8 mouse cellular contexts compared by ENCODE assay signal in genomic region chrX:162759251-162760114, GRCm38 (mm10). TPM values are rescaled to one million over a fixed set of nuclear protein-coding genes. Genes with fewer than 3 reads are reported as not detected.
A peak's percentile ranks its signal among the peaks of the same experiment; 100 is the strongest.
DNase-seq lines count a peak whose midpoint lies in the region; ATAC-seq and TF ChIP-seq lines count a peak whose summit lies in the region.

No protein-coding gene starts in this region.

- no peaks in the 10 kb centered on the region for H3K27me3 ChIP-seq in limb, embryonic 14.5 days (ENCODE audit: control insufficient read depth, insufficient read depth, low read length)
- H3K27me3 ChIP-seq in midbrain, embryonic 16.5 days (ENCODE audit: control insufficient read depth, insufficient read depth, low read depth, low read length): no peaks in the 10 kb centered on the region
- no peaks in the 10 kb centered on the region for H3K27me3 ChIP-seq in thymus, adult 2 months (ENCODE audit: control insufficient read depth, insufficient read depth, low read length)

- ATAC-seq in limb, embryonic 14.5 days (ENCODE audit: low FRiP score, low read depth): no peak
- peak; percentile 15; the same call in 1 of the 2 replicates for ATAC-seq in midbrain, embryonic 16.5 days

- peak overlapping the region; percentile 92 for H3K4me3 ChIP-seq in gastrocnemius, adult 2 months
- H3K4me3 ChIP-seq in limb, embryonic 14.5 days (replicated peaks; ENCODE audit: low read length): peak overlapping the region; percentile 60
- H3K4me3 ChIP-seq in midbrain, embryonic 16.5 days (ENCODE audit: low read depth, low read length): peak overlapping the region; percentile 40
- peak overlapping the region; percentile 51 for H3K4me3 ChIP-seq in thymus, adult 2 months (ENCODE audit: control insufficient read depth, insufficient read depth, low read length)

- TF ChIP-seq CTCF in gastrocnemius, adult 2 months (IDR thresholded peaks at IDR 0.05): no peak
- no peak for TF ChIP-seq CTCF in thymus, adult 2 months (IDR thresholded peaks at IDR 0.05; ENCODE audit: borderline replicate concordance, control insufficient read depth, extremely low read depth, insufficient read depth, low read length, poor library complexity)

- DNase-seq in gastrocnemius, adult 2 months: peak; percentile 23
- DNase-seq in gastrocnemius, adult 18-20 months (ENCODE audit: low spot score): no peak
- peak; percentile 45 for DNase-seq in cerebellum, adult 11-12 months
- DNase-seq in frontal cortex, postnatal 14 days (ENCODE audit: low spot score in 2 of 2): peak; percentile 14 to 29
- peak; percentile 27 for DNase-seq in kidney, adult 9 months
- no peak for DNase-seq in limb, embryonic 14.5 days (ENCODE audit: low spot score)
- DNase-seq in thymus, adult 2 months: peak; percentile 38

- peaks cover 8% of the 10 kb centered on the region; the same call in 1 of the 2 replicates for H3K36me3 ChIP-seq in limb, embryonic 14.5 days (ENCODE audit: control insufficient read depth, insufficient read depth, low read length)
- no peaks in the 10 kb centered on the region for H3K36me3 ChIP-seq in midbrain, embryonic 16.5 days (ENCODE audit: control insufficient read depth, insufficient read depth, low read length)
- H3K36me3 ChIP-seq in thymus, adult 2 months (ENCODE audit: control insufficient read depth, insufficient read depth, low read length): no peaks in the 10 kb centered on the region

- WGBS in limb, embryonic 14.5 days: 26% methylated on average over 27 of the region's 32 CpGs
- WGBS in midbrain, embryonic 16.5 days: 20% methylated on average over 22 of the region's 32 CpGs
- WGBS in thymus, adult 2 months: 11% methylated on average over 23 of the region's 32 CpGs

- peak overlapping the region; percentile 46 for H3K4me2 ChIP-seq in limb, embryonic 14.5 days (replicated peaks; ENCODE audit: low read depth, low read length, severe bottlenecking)
- H3K4me2 ChIP-seq in midbrain, embryonic 16.5 days (ENCODE audit: low read length): peak overlapping the region; percentile 53

- no peaks in the 10 kb centered on the region for H3K9me3 ChIP-seq in limb, embryonic 14.5 days (ENCODE audit: control insufficient read depth, low read length)
- H3K9me3 ChIP-seq in midbrain, embryonic 16.5 days (replicated peaks; ENCODE audit: control insufficient read depth, low read length, poor library complexity, severe bottlenecking): no peaks in the 10 kb centered on the region

- peak overlapping the region; percentile 89 for H3K27ac ChIP-seq in gastrocnemius, adult 2 months
- peak overlapping the region; percentile 91 for H3K27ac ChIP-seq in limb, embryonic 14.5 days (replicated peaks; ENCODE audit: low read depth, low read length)
- peak overlapping the region; percentile 93 for H3K27ac ChIP-seq in midbrain, embryonic 16.5 days (ENCODE audit: low read length)
- peak overlapping the region; percentile 95 for H3K27ac ChIP-seq in thymus, adult 2 months (ENCODE audit: control insufficient read depth, insufficient read depth, low read length)

- H3K4me1 ChIP-seq in limb, embryonic 14.5 days (ENCODE audit: control insufficient read depth, insufficient read depth, low read length): peaks cover 4% of the 10 kb centered on the region; the same call in 1 of the 2 replicates
- H3K4me1 ChIP-seq in midbrain, embryonic 16.5 days (ENCODE audit: control insufficient read depth, insufficient read depth, low read length): peaks cover 3% of the 10 kb centered on the region; the same call in 1 of the 2 replicates
- peaks cover 9% of the 10 kb centered on the region for H3K4me1 ChIP-seq in thymus, adult 2 months (replicated peaks; ENCODE audit: control insufficient read depth, insufficient read depth, low read length)

- TF ChIP-seq POLR2A in limb, embryonic 14.5 days (IDR thresholded peaks at IDR 0.05; ENCODE audit: borderline replicate concordance, extremely low read depth, insufficient read depth, insufficient read length): no peak
- TF ChIP-seq POLR2A in thymus, adult 2 months (IDR thresholded peaks at IDR 0.05; ENCODE audit: control insufficient read depth, extremely low read depth, insufficient read depth, low read length, poor library complexity): no peak

- peak overlapping the region; percentile 31 for H3K9ac ChIP-seq in limb, embryonic 14.5 days (ENCODE audit: low read depth, low read length, severe bottlenecking)
- H3K9ac ChIP-seq in midbrain, embryonic 16.5 days (ENCODE audit: low read depth, low read length): peak overlapping the region; percentile 61

- intact Hi-C loops in gastrocnemius, adult 2 months (cut with DNase I): loop anchor here (2.0 to 5.0 kb wide), 2 partner anchors 25 to 68 kb away; partner anchors contain the start of gene Txlng

RNA-seq across cellular contexts. Expression of gene Rbbp7, which starts 0.7 kb away (rescaled TPM):
- total RNA-seq in gastrocnemius, adult 2 months (2021): 10 to 100 TPM; 82.1 to 91.2 TPM
- 10 to 100 TPM; 84.3 to 85.5 TPM for total RNA-seq in gastrocnemius, adult 18-20 months (2021)
- polyA plus RNA-seq in limb, embryonic 14.5 days (2012; rRNA removed): 220 and 266 TPM in 2 replicates
- 433 and 459 TPM in 2 replicates for polyA plus RNA-seq in limb, embryonic 14.5 days (2014; fragmentation: Nextera tagmentation; extraction: Ambion mirVana)
- polyA plus RNA-seq in midbrain, embryonic 16.5 days (2015; fragmentation: Nextera tagmentation; extraction: Ambion mirVana): 216 and 226 TPM in 2 replicates
- 82.7 and 88.3 TPM in 2 replicates for polyA plus RNA-seq in thymus, adult 2 months (2012; rRNA removed)

Comparison
In these comparisons a context has a peak if more than half of its experiments do, and no peak if none do; other contexts are left out.
1. DNase-seq: peak in gastrocnemius, adult 2 months (single experiment), cerebellum, adult 11-12 months (single experiment), frontal cortex, postnatal 14 days (2 of 2), kidney, adult 9 months (single experiment) and thymus, adult 2 months (single experiment); none in gastrocnemius, adult 18-20 months (single experiment) and limb, embryonic 14.5 days (single experiment).
2. H3K4me3 ChIP-seq: peak in every context shown above with its lines; median percentile 92 in gastrocnemius, adult 2 months; 60 in limb, embryonic 14.5 days; 51 in thymus, adult 2 months; 40 in midbrain, embryonic 16.5 days.
3. Peak in every context shown above with its lines, with median percentiles within 50 percentile points of each other: H3K27ac ChIP-seq.